Mouse (Mus musculus) stomach, embryonic 14.5 days (tissue): ENCODE data around the gene Rangap1. TPM values are rescaled to one million over a fixed set of nuclear protein-coding genes. Genes with fewer than 3 reads are reported as not detected.
"Not testable (repeated sequence)": the region's sequence is repeated elsewhere in the genome, so short reads cannot be mapped to it uniquely, and the experiment has no call there.

Experiments used
- ATAC-seq: fragments of 200-750 bp; cut with Nextera tagmentation; 2 replicates; pipeline ENCODE4 v1.8.0; 2017; ENCODE audit warnings: low read depth, moderate TSS enrichment; ENCODE audit not compliant: insufficient number of reproducible peaks, insufficient read depth, low FRiP score
- H3K27ac ChIP-seq: fragments of 300-500 bp; sonication (generic); 2 replicates; pipeline ENCODE4 v1.5.1; 2014; ENCODE audit warnings: mild to moderate bottlenecking, low read length, moderate library complexity, mixed read lengths
- H3K27me3 ChIP-seq: fragments of 300-500 bp; sonication (generic); 2 replicates; pipeline ENCODE4 v1.6.1; 2014; ENCODE audit warnings: low read length, control low read depth, mixed read lengths; ENCODE audit not compliant: control insufficient read depth, insufficient read depth
- H3K36me3 ChIP-seq: fragments of 300-500 bp; sonication (generic); 2 replicates; pipeline ENCODE4 v1.6.1; 2014; ENCODE audit warnings: mild to moderate bottlenecking, control low read depth, low read length, moderate library complexity, mixed read lengths; ENCODE audit not compliant: control insufficient read depth, insufficient read depth
- H3K4me1 ChIP-seq: fragments of 300-500 bp; sonication (generic); 2 replicates; pipeline ENCODE4 v1.6.1; 2014; ENCODE audit warnings: low read length, control low read depth, mixed read lengths; ENCODE audit not compliant: control insufficient read depth, insufficient read depth
- H3K4me2 ChIP-seq: fragments of 300-500 bp; sonication (generic); replicated peaks from 2 replicates; pipeline ENCODE4 v1.6.1; 2014; ENCODE audit warnings: low read depth, low read length, control low read depth
- H3K4me3 ChIP-seq: fragments of 300-500 bp; sonication (generic); 2 replicates; pipeline ENCODE4 v1.5.1; 2014; ENCODE audit warnings: low read depth, low read length, control low read depth
- H3K9ac ChIP-seq: fragments of 300-500 bp; sonication (generic); replicated peaks from 2 replicates; pipeline ENCODE4 v1.6.1; 2014; ENCODE audit warnings: low read depth, mild to moderate bottlenecking, control low read depth, low read length, moderate library complexity, mixed read lengths
- H3K9me3 ChIP-seq: fragments of 300-500 bp; sonication (generic); 2 replicates; pipeline ENCODE4 v1.6.1; 2016; ENCODE audit warnings: low read depth, low read length, control low read depth; ENCODE audit not compliant: control insufficient read depth
- WGBS: fragments of 180-500 bp; shearing (Covaris S2); extraction: QIAGEN DNeasy Blood & Tissue Kit; methylation state at CpG from one replicate; pipeline ENCODE4 v1.1.7; 2014; 5-methylcytosine and 5-hydroxymethylcytosine counted together
- polyA plus RNA-seq: library from polyadenylated mRNA; unstranded; fragments of >200 nt; fragmentation: Nextera tagmentation; extraction: Ambion mirVana; gene quantifications from 2 replicates; pipeline ENCODE4 v1.2.1, GENCODE M21; 2014

The Rangap1 gene
- polyA plus RNA-seq, 1 experiment from 2014 or later: 90.9 TPM

DNA sequence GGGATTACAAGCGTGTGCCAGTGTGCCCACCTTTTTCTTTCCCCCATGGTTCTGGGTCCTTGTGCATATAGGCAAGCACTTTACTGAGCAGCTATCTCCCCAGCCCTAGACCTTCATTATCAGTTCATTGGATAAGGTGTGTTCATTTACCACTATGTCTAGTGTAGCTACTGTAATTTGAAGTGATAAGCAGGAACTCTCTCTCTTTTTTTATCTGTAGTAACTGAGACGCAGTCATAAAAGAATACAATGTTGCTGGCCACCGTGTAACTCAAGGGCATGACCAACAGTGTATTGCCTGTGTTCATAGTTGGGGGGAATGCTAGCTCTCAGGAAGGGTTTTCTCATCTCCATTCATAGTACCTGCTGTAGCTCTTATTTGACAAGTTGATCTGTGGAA lies 14.2 kb upstream of the Rangap1 start:
- H3K4me3 ChIP-seq: no peak overlapping the region
- no peak overlapping the region for H3K27ac ChIP-seq
- no peak overlapping the region for H3K4me2 ChIP-seq
- no peaks in the 10 kb centered on the region for H3K27me3 ChIP-seq
- no peak for ATAC-seq
- peaks cover 3% of the 10 kb centered on the region; the same call in 1 of the 2 replicates for H3K36me3 ChIP-seq
- H3K9me3 ChIP-seq: no peaks in the 10 kb centered on the region
- H3K4me1 ChIP-seq: no peaks in the 10 kb centered on the region
- 86% methylated on average over 3 of the region's 3 CpGs for WGBS
- no peak overlapping the region for H3K9ac ChIP-seq

DNA sequence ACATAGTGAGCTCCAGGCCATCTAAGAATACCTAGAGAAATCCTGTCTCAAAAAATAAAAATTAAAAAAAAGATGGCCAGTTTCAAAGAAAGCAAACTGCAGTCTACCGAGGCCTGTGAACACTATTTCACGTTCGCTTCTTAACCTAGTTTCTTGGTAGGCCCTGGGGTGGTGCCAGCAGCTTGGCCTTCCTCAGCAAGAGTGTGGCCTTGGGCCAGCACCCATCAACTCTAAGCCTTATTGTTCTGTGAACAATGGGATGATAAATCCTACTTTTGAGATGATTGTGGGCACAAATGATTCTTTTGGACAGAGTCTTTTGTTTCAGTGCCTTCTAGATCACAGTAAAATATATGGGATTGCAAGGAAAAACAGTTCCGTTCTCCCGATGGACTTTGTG lies 13.4 kb upstream of the Rangap1 start:
- Histone ChIP-seq H3K27ac (no peak overlapping the region), H3K36me3 (peaks cover 3% of the 10 kb centered on the region; the same call in 1 of the 2 replicates), H3K4me3 (no peak overlapping the region), H3K27me3 (no peaks in the 10 kb centered on the region), H3K4me1 (no peaks in the 10 kb centered on the region), H3K9ac (no peak overlapping the region), H3K4me2 (no peak overlapping the region), H3K9me3 (no peaks in the 10 kb centered on the region)
- ATAC-seq: no peak
- 93% methylated on average over 5 of the region's 5 CpGs for WGBS

- Histone ChIP-seq H3K27ac (no peak overlapping the region), H3K4me1 (peaks cover 4% of the 10 kb centered on the region; the same call in 1 of the 2 replicates), H3K36me3 (0 out of 2 replicates have a peak, but pooled peaks cover 3% of the 10 kb centered on the region), H3K9ac (no peak overlapping the region), H3K27me3 (no peaks in the 10 kb centered on the region), H3K4me3 (no peak overlapping the region), H3K9me3 (no peaks in the 10 kb centered on the region), H3K4me2 (no peak overlapping the region)
- 93% methylated on average over 9 of the region's 9 CpGs for whole genome bisulfite sequencing
- ATAC-seq: no peak
Measured at GRCm38 (mm10) chr15:81753669-81754068, 8.3 kb upstream of the Rangap1 start.

- Histone ChIP-seq H3K9me3 (no peaks in the 10 kb centered on the region), H3K4me1 (peaks cover 11% of the 10 kb centered on the region; the same call in 1 of the 2 replicates), H3K27me3 (no peaks in the 10 kb centered on the region), H3K27ac (no peak overlapping the region), H3K36me3 (no peaks in the 10 kb centered on the region), H3K9ac (no peak overlapping the region), H3K4me3 (no peak overlapping the region), H3K4me2 (no peak overlapping the region)
- WGBS: 42% methylated on average over 14 of the region's 14 CpGs
- no peak for ATAC-seq
Measured at GRCm38 (mm10) chr15:81749742-81750141, 4.4 kb upstream of the Rangap1 start.

GRCm38 (mm10) chr15:81745601-81746114 lies 328 bp upstream of the Rangap1 start:
- Histone ChIP-seq H3K4me2 (peak overlapping the region; percentile 77), H3K36me3 (no peaks in the 10 kb centered on the region), H3K4me3 (peak overlapping the region; percentile 90), H3K27me3 (no peaks in the 10 kb centered on the region), H3K9me3 (no peaks in the 10 kb centered on the region), H3K27ac (peak overlapping the region; percentile 91), H3K4me1 (peaks cover 11% of the 10 kb centered on the region; the same call in 1 of the 2 replicates), H3K9ac (peak overlapping the region; percentile 95)
- ATAC-seq: peak; percentile 83
- WGBS: under 1% methylated on average over 33 of the region's 33 CpGs

- not testable (repeated sequence) for H3K4me2 ChIP-seq, H3K9ac ChIP-seq, H3K36me3 ChIP-seq, H3K9me3 ChIP-seq, ATAC-seq, H3K27ac ChIP-seq, H3K4me3 ChIP-seq, H3K4me1 ChIP-seq, H3K27me3 ChIP-seq
- WGBS: 0% methylated on average over 1 of the region's 2 CpGs
Measured at GRCm38 (mm10) chr15:81742368-81742767, 3.0 kb downstream of the Rangap1 start.

GRCm38 (mm10) chr15:81739924-81740323 lies 5.4 kb downstream of the Rangap1 start:
- 5% methylated on average over 2 of the region's 2 CpGs for WGBS
- no peak for ATAC-seq
- Histone ChIP-seq H3K36me3 (no peaks in the 10 kb centered on the region), H3K27me3 (no peaks in the 10 kb centered on the region), H3K4me3 (no peak overlapping the region), H3K27ac (no peak overlapping the region), H3K9ac (no peak overlapping the region), H3K9me3 (no peaks in the 10 kb centered on the region), H3K4me1 (no peaks in the 10 kb centered on the region), H3K4me2 (no peak overlapping the region)

- no peaks in the 10 kb centered on the region for H3K27me3 ChIP-seq
- H3K36me3 ChIP-seq: no peaks in the 10 kb centered on the region
- 61% methylated on average over 3 of the region's 3 CpGs for WGBS
- no peak overlapping the region for H3K4me2 ChIP-seq
- H3K9ac ChIP-seq: no peak overlapping the region
- no peak overlapping the region for H3K27ac ChIP-seq
- no peaks in the 10 kb centered on the region for H3K4me1 ChIP-seq
- no peak overlapping the region for H3K4me3 ChIP-seq
- ATAC-seq: no peak
- H3K9me3 ChIP-seq: no peaks in the 10 kb centered on the region
Measured at GRCm38 (mm10) chr15:81739296-81739695, 6.0 kb downstream of the Rangap1 start.

DNA sequence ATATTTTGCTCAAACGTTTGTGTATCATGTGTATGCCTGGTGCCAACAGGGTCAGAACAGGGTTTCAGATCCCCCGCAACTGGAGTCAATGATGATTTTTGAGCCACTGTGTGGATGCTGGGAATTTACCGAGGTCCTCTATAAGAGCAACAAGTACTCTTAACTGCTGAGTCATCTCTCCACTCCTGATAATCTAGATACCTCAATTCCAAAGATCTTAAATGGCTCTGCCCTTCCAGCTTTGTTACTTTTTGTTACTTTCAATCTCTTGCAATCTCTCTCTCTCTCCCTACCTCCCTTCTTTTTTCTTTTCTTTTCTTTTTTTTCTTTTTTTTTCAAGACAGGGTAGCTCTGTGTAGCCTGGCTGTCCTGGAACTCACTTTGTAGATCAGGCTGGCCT lies 10.3 kb downstream of the Rangap1 start:
- Histone ChIP-seq H3K4me2 (no peak overlapping the region), H3K9ac (no peak overlapping the region), H3K27ac (no peak overlapping the region), H3K9me3 (no peaks in the 10 kb centered on the region), H3K27me3 (no peaks in the 10 kb centered on the region), H3K36me3 (no peaks in the 10 kb centered on the region), H3K4me1 (no peaks in the 10 kb centered on the region), H3K4me3 (no peak overlapping the region)
- no peak for ATAC-seq
- 52% methylated on average over 3 of the region's 3 CpGs for WGBS
